Mouse (Mus musculus) heart, postnatal 10 days (tissue): ENCODE results near the gene Fhl3. TPM values are rescaled to one million over a fixed set of nuclear protein-coding genes. Genes with fewer than 3 reads are reported as not detected.
A peak's percentile ranks its signal among the peaks of the same experiment; 100 is the strongest.

Experiments used
- DNase-seq, 2 experiments: peaks; one replicate each; pipeline ENCODE4 v3.0.0; 2021
- intact Hi-C: fragments of 180-260 bp; cut with DNase I; formaldehyde crosslinking; loops from one replicate; pipeline ENCODE4 v1.15.1; 2025
- total RNA-seq, 2 experiments: library from RNA; stranded (reverse); gene quantifications; 2 replicates each; pipeline ENCODE4 v1.2.3; 2021

Gene Fhl3
- total RNA-seq, 2 experiments from 2014 or later = 15.7 to 19.6 TPM

DNA sequence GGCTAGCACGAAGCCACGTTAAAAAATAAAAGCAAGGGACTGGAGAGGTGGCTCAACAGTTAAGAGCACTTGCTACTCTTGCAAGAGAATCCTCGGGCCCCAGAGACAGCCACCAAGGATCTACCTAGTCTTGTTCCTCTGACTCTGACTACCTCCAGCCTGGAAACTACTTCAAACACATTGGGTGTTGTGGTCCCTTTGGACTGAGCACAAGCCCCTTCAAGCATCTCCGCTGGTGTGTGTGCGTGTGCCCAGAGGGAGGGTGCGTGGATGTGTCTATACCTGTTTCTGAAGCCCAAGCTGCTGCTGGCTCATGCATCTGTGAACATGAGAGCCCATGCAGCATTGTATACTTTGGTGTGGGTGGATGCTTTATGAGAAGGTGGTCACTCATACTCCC, 24.5 kb upstream of the Fhl3 start:
- intact Hi-C loops = loop anchor here (1.0 to 2.0 kb wide), 3 partner anchors 447 to 735 kb away; no protein-coding TSS in a partner anchor
- no peak for DNase-seq

DNA sequence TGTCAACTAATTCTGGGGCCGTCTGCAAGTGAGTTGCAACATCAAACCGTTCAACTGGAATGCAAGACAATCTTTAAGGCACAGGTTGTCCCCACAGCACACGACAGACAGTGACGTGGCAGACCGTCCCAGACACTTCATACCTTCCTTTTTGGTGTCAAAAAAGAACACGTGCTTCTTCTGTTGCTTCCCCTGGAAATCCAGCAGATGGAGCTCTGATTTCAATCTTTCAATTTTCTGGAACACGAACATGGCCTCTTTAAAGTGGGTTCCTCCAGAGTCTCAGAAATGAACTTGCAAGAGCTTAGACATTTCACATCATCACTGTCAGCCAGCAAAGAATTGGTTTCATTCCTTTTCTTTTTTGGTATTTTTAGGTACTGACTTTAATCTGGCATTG, 18.2 kb upstream of the Fhl3 start:
- peak in 1 of 2 experiments; percentile 43 for DNase-seq
- intact Hi-C loops = loop anchor here (1.0 kb wide), 1 partner anchor 28 kb away; no protein-coding TSS in a partner anchor

DNA sequence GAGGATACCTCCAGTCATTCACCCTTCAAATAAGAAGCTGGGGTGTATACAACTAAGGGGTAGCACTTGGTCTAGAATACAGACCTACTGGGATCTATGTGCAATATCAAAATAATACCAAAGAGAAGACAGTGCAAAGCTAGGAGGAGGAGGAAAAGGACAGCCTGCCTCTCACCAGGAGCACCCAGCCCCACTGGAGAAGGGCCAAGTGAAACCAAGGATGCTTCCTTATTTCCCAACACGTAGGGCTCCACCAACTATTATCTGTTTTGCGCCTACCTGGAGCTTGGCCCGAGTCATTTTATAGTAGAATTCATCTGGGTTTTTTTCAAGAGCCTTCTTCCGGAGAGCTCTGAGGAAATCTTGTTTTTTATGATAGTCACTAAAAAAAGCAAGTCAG, 17.0 kb upstream of the Fhl3 start:
- intact Hi-C loops = loop anchor here (1.0 kb wide), 1 partner anchor 31 kb away; the partner anchor contains the start of gene Sf3a3
- no peak for DNase-seq

DNA sequence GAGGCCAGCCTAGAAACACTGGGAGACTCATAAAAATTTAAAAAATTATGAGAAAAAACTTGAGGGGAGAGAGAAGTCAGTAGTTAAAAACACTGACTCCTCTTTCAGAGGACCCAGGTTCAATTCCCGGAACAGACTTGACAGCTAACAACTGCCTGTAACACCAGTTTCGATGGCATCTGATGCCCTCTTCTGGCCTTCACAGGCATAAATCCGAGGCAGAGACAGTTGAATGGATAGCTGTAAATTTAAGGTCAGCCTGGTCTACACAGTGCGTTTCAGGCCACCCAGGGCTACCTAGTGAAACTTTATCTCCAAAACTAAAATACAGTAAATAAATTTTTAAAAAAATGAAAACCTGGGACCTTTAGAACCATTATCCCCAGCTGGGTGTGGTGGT, 15.5 kb upstream of the Fhl3 start:
- intact Hi-C loops = no loop called here
- DNase-seq = no peak

DNA sequence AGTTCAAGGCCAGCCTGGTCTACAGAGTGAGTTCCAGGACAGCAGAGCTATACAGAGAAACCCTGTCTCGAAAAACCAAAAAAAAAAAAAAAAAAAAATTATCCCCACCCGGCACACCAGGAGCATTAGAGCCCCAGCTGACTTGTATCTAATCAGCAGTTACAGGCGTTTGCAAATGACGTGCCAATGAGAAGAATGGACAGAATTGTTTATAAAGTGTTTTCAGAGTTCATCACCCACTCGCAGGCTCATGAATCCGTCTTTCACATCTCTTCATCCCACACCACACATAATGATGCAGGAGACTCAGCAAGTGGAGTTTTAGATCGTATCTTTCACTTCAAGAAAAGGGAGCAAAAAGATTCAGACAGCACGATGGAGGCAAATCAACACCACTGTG, 15.0 kb upstream of the Fhl3 start:
- DNase-seq = no peak
- intact Hi-C loops = no loop called here

DNA sequence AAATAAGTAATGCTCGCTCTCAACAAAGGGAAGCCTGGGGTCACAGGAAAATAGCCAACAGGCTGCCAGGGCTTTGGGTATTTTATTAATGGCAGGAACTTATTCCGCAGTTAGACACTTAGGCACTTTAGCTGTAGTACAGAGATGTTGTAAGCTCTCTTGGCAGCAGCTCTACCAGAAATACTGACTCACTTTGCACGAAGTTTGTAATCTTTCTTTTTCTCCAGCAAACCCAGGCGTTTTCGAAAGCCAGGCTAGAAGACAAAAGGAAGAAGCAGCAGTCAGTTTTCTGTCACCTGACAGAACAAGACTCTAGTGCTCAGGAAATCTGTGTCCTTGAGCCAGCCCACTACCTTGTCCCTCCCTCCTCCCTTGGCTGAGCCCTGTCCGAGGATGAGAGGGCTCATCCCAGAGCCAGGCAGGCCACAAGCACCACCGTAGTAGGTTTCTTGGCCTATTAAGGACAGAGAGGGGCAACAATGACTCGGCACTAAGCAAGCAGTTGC, 14.6 kb upstream of the Fhl3 start:
- DNase-seq = no peak
- intact Hi-C loops = no loop called here

DNA sequence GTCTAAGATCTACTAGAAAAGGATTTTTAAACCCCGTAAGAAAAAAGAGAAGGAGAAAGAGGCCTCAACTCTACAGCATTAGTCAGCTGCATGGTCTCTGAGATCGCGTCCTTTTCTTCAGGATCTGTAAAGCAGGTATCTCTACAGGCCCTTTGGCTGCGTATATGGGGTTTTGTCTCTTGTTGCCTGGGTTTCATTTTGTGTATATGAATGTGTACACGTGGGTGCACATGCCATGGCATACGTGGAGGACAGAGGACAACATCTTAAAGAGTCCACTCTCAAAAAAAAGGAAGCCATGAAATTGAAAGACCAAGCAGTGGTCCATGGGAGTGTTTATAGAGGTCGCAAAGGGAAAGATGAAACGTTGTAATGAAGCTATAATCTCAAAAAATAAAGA, 9.0 kb upstream of the Fhl3 start:
- DNase-seq = no peak
- intact Hi-C loops = no loop called here

DNA sequence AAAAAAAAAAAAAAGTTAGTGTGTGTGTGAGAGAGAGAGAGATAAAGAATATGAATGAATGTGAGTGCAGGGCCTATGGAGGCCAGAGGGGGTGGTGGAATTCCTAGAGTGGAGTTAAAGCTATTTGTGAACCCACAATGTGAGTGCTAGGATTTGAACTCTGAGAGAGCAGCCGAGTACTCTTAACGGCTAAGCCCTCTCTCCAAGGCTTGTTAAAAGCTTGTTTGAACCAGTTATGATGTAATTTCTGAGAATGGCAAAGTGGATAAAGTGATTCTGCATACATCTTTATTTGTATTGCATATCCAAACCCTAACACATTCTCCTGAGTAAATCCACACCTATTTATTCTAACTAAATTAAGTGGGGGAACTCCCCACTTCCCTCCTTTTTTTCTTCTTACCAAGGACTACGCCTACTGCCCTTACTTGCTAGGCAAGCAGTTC, 8.1 kb upstream of the Fhl3 start:
- no peak for DNase-seq
- intact Hi-C loops = no loop called here

DNA sequence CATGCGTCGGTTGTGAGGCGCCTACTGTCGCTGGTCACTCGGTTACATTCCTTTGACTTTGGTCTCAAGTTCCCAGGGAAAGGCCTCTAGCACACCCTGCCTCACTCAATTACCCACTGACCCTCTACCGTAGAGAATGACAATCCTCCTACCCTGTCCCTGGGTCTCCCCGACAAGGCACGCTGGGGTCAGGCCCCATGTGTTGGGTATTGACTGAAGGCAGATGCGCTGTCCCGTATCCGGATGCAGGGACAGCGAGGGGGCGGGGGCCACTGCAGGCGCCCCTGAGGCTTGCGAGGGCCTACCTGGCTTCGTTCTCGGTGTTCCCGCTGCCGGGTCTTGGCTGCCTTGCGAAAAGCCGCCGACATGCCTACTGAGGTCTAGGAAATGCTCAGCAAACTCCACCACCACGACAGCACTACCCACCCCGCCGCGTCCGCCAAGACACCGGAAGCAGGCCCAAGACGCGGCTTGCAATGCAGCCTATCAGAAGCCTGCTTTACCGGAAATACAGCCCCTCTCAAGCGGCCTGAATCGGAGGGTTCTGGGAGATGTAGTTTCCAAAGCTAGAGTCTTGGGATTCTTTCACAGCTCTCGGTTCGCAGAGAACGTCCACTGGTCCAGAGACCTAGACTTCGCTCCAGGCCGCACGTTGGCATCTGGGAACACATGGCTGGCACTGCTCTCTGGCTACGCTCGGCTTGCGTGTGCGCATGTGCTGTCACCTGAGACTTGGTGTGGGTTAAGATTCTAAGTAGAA, 7.2 kb upstream of the Fhl3 start, which contains the start of gene Utp11:
Utp11 (minus strand) TSS at position 466 of the 760 bp plus-strand sequence.
- DNase-seq = peak; percentile 92 to 93
- intact Hi-C loops = no loop called here

DNA sequence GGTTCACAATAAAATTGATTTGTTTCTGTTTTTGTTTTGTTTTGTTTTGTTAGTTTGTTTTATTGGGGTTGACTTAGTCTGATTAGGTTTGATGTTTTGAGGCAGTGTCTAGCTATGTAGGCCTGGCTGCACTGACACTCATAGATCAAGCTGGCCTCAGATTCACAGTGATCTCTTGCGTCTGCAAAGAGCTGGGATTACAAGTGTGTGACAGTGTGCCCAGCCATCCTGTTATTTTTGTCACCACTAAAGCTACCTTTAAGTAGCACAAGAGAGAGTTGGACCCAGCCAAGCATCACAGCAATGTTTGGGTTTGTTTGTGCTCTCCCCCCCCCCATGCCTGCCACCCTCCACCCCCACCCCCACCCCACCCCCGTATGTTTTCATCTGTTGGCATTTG, 5.9 kb upstream of the Fhl3 start:
- DNase-seq = no peak
- intact Hi-C loops = no loop called here

DNA sequence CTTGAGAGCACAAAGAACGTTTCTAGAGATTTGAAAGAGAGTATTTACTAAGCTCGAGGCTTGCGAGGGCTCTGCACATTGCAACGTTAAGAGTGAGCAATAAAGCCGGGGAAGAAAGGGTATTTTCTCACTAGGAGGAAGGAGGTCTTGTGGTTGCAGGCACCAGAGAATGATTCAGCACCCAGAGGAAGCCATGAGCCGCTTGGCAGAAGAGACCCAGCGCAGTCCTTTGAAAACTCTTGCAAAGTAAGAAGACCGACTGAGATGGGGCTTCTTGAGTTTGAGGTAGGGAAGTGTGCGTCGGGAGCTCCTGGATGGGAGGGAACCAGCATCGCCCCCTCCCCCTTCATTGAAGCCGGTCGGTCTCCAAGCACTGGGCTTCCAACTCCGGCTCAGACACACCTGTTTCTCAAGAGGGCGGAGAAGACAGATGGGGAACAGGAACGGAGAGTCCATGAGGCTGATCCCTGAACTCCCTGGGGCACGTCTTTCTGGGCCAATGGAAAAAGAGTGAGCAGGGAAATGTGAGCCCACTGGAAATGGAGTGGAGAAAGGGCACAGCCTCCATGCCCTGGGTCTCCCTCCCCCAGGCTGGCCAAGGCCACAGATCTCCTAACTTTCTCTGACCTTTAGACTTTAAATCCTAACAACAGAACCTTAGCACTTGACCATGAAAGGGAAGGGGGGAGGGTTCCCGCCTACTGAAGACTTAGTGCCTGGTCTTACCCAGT, 4.5 kb upstream of the Fhl3 start:
- no peak for DNase-seq
- intact Hi-C loops = no loop called here

DNA sequence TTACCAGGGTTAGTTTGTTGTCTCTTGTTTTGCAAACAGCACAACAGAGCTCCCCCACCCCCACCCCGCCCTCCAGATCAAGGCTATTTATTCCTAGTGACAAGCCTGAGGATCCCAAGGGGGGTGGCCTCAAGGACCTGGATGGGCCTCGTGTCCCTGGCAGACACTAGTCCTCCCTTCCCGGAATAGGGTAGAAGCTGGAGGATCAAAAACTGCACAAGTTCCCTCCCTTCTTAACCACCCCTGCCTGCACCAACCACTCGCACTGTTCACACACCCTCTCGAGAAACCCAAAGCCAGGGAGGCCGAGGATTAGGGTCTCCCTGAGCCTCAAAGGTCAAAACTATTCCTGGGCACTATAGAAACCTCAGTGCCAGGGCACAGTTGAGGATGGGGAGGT, 710 bp upstream of the Fhl3 start:
- DNase-seq = peak in 1 of 2 experiments; percentile 8
- intact Hi-C loops = no loop called here

DNA sequence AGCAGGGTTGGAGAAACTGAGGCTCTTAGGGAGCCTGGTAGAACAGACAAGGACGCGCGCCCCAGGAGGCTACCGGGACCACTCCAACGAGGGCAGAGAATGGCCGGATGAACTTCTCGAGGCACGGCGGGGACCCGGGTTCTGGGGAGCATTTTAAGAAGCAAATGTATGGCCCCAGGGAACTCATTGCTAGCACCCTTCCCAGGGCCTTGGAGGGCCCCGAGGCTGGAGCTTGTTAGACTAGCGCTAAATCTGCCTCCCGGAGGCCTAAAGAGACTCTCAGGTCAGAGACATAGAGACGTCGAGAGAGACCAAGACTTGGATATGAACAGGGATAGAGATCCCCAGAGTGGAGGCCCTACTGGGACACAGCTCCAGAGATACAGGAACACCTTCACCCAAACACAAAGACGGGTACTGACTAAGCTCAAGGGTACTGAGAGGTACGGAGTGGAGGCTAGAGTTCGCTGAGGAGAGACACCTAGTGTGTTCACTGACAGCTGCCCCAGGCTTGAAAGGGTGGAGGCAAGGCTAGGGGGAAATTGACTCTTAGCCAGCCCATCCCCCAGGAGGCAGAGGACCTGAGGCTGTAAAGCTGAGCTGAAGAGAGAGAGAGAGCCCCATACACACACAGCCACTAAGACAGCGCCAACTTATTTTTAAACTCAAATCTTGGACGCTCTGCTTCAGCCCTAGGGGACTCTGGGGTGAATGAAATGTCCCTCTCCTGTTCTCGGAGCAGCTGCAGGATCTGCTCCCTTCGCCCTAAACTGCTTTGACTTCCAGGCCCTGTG, 748 bp downstream of the Fhl3 start:
- intact Hi-C loops = no loop called here
- peak; percentile 75 for DNase-seq

DNA sequence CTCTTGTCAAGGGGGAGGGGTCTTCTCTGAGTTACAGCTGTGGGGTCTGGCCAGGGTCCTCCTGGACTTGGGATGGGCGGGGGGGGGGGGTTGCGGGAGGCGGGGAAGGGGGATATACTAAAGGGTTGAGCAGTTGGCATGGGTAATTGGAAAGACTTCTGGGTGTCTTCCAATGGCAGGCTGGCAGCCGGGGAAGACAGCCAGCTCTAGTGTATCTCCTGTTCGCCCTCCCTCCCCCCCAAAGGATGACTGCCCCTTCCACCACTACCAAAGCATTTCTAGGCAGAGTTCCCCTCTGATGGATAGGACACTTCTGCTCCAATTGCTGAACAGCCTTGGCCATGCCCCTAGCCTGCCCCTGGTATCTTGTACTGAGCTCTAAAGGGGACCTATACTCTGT, 1.4 kb downstream of the Fhl3 start:
- DNase-seq = peak in 1 of 2 experiments; percentile 48
- intact Hi-C loops = no loop called here

DNA sequence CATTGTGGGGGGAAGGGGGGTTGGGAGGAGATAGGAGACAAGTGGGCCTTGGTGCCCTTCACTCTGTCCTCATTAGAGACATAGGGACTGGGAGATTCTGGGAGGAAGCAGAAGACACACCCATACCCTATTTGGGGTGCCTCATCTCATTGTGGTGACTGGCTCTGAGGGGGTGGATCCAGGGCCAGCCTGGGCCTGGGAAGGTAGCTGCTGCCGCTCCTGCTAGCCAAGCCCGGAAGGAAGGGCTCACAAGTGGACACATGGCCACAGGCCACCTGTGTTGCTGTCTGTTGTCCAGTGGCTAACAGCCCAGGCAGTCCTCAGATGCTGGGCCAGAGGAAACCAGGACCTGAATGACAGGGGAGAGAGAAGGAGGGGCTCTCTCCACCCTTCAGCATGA, 2.9 kb downstream of the Fhl3 start:
- DNase-seq = peak; percentile 58 to 62
- intact Hi-C loops = no loop called here

DNA sequence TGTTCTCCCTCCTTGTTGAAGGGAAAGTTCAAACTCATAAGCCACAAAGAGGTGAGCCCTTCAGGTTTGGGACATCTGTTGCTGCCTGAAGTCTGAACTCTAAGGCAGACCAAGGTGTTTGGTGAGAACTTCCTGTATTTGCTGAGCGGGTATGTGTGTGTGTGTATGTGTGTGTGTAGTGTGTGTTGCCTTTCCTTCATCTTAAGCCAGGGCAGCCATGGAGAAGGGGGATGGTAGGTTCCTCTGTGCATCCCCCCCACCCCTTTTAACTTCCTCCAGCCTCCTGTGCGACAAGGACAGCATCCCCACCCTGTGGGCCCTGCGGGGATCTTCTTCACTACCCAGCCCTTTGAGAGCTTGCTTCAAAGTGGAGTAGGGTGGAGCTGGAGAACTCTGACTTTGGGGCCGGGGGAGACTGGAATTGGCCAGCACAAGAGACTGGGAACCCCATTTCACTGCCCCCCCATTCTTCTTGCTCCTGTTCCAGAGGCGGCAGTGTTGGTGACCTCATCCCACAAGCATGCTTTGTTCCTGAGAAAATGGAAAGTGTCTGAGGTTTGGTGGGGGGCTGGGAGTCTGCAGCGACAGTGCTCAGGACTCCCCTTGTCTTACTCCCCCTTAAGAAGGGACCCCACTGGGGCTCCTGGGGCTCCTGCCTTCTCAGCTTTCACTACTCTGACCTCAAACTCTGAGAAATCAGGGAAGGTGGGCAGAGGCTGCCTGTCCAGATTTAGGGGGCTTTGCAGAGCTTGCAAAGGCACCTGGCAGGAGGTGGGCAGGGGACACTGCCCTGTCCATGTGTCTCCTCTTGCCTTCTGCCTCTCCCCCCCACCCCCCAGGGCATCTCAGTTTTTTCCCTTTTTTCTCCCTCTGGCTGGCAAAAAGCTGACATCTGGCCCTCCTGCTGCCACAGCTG, 3.6 kb downstream of the Fhl3 start:
- DNase-seq = peak in 1 of 2 experiments; percentile 47
- intact Hi-C loops = no loop called here

DNA sequence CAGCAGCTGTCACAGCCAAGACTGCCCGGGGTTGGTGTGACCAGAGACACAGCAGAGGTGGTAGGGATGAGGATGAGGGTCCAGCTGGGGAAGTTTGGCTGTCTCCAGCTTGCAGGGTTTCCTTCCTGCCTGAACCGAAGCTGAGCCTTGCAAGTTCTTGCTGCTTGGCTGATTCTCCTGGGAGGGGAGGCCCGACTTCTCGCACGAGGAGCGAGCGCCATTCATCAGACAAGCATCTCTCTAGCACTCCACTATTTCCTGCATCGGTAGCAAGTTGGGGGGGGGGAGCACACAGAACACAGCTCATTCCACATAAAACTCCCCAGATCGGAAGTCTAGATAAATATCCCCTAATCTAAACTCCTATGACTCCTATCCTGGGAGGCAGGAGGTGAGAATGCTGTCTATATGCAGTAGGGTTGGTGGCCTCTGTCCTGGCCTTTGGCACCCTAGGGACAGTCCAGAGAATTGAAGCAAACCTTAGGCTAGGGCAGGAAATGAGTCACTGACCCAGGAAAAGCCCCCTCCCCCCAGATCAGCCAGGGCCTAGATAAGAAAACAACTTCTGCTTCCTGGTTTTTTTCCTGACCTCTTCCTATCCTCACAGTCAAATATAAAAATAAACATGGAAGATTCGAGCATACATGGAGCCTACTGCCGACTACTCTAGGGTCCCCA, 4.4 kb downstream of the Fhl3 start:
- intact Hi-C loops = no loop called here
- peak; percentile 69 to 71 for DNase-seq

DNA sequence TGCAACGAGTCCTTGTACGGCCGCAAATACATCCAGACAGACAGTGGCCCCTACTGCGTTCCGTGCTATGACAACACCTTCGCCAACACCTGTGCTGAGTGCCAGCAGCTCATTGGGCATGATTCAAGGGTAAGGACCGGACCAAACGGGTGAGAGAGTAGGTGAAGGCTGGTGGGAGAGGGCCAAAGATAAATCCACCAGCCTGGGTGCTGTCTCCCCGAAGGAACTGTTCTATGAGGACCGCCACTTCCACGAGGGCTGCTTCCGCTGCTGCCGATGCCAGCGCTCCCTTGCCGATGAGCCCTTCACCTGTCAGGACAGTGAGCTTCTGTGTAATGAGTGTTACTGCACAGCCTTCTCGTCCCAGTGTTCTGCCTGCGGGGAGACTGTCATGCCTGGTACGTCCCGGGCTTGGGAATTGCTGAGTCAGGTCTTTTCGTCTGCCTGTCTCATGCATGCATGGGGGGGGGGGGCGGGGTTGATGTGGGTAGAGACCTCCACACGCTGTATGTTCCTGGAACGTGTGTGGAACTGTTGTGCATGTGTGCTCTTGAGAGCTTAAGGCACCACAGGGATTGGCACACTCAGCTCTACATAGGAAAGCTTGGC, 5.3 kb downstream of the Fhl3 start:
- intact Hi-C loops = no loop called here
- DNase-seq = no peak
